Mouse (Mus musculus) neural tube, embryonic 15.5 days (tissue): ENCODE results near the gene Tbx1. TPM values are rescaled to one million over a fixed set of nuclear protein-coding genes. Genes with fewer than 3 reads are reported as not detected.
A peak's percentile ranks its signal among the peaks of the same experiment; 100 is the strongest.

Source experiments
- ATAC-seq: fragments of 200-750 bp; cut with Nextera tagmentation; 2 replicates; pipeline ENCODE4 v1.8.0; 2017; ENCODE audit warnings: mild to moderate bottlenecking, moderate TSS enrichment, moderate library complexity; ENCODE audit not compliant: low FRiP score
- H3K27ac ChIP-seq: fragments of 300-500 bp; sonication (generic); replicated peaks from 2 replicates; pipeline ENCODE4 v1.5.1; 2015; ENCODE audit warnings: mild to moderate bottlenecking, inconsistent platforms
- H3K27me3 ChIP-seq: fragments of 300-500 bp; sonication (generic); replicated peaks from 2 replicates; pipeline ENCODE4 v1.6.1; 2015; ENCODE audit warnings: inconsistent platforms
- H3K36me3 ChIP-seq: fragments of 300-500 bp; sonication (generic); 2 replicates; pipeline ENCODE4 v1.6.1; 2015; ENCODE audit warnings: inconsistent platforms
- H3K4me1 ChIP-seq: fragments of 300-500 bp; sonication (generic); 2 replicates; pipeline ENCODE4 v1.6.1; 2015; ENCODE audit warnings: inconsistent platforms
- H3K4me2 ChIP-seq: fragments of 300-500 bp; sonication (generic); 2 replicates; pipeline ENCODE4 v1.6.1; 2015; ENCODE audit warnings: inconsistent platforms, mild to moderate bottlenecking, moderate library complexity
- H3K4me3 ChIP-seq: fragments of 300-500 bp; sonication (generic); replicated peaks from 2 replicates; pipeline ENCODE4 v1.5.1; 2015; ENCODE audit warnings: mild to moderate bottlenecking, inconsistent platforms
- H3K9ac ChIP-seq: fragments of 300-500 bp; sonication (generic); replicated peaks from 2 replicates; pipeline ENCODE4 v1.6.1; 2015; ENCODE audit warnings: mild to moderate bottlenecking, inconsistent platforms
- H3K9me3 ChIP-seq: fragments of 300-500 bp; sonication (generic); replicated peaks from 2 replicates; pipeline ENCODE4 v1.6.1; 2016; ENCODE audit warnings: inconsistent platforms
- WGBS: fragments of 180-500 bp; shearing (Covaris S2); methylation state at CpG from one replicate; pipeline ENCODE4 v1.1.7; 2015; ENCODE audit warnings: mixed read lengths; 5-methylcytosine and 5-hydroxymethylcytosine counted together
- polyA plus RNA-seq: library from polyadenylated mRNA; unstranded; fragments of >200 nt; fragmentation: Nextera tagmentation; extraction: Ambion mirVana; gene quantifications from 2 replicates; pipeline ENCODE4 v1.2.1, GENCODE M21; 2015

Tbx1 gene
- polyA plus RNA-seq, 1 experiment from 2014 or later, result 1.2 TPM

- Histone ChIP-seq H3K4me3 (no peak overlapping the region), H3K4me1 (peaks cover 4% of the 10 kb centered on the region; the same call in 1 of the 2 replicates)
Measured at GRCm38 (mm10) chr16:18604267-18604701, 13.8 kb upstream of the Tbx1 start.

GRCm38 (mm10) chr16:18601447-18601846, 11.0 kb upstream of the Tbx1 start:
- WGBS, result 69% methylated on average over 7 of the region's 7 CpGs
- H3K27me3 ChIP-seq, result peaks cover 8% of the 10 kb centered on the region
- no peak for ATAC-seq

More at GRCm38 (mm10) chr16:18604267-18604701, 13.8 kb upstream of the Tbx1 start:
- H3K27me3 ChIP-seq, result peaks cover 7% of the 10 kb centered on the region; the same call in 1 of the 2 replicates
- no peak overlapping the region for H3K9ac ChIP-seq
- no peaks in the 10 kb centered on the region for H3K36me3 ChIP-seq
- H3K4me2 ChIP-seq, result no peak overlapping the region
- no peaks in the 10 kb centered on the region for H3K9me3 ChIP-seq
- H3K27ac ChIP-seq, result no peak overlapping the region
- no peak for ATAC-seq
- WGBS, result 67% methylated on average over 8 of the region's 8 CpGs

GRCm38 (mm10) chr16:18598006-18598405, 7.5 kb upstream of the Tbx1 start:
- 77% methylated on average over 3 of the region's 3 CpGs for WGBS
- H3K4me1 ChIP-seq, result no peaks in the 10 kb centered on the region

More at GRCm38 (mm10) chr16:18601447-18601846, 11.0 kb upstream of the Tbx1 start:
- no peak overlapping the region for H3K4me3 ChIP-seq
- H3K9ac ChIP-seq, result no peak overlapping the region
- no peaks in the 10 kb centered on the region for H3K9me3 ChIP-seq
- no peaks in the 10 kb centered on the region for H3K4me1 ChIP-seq
- H3K36me3 ChIP-seq, result no peaks in the 10 kb centered on the region
- H3K27ac ChIP-seq, result no peak overlapping the region
- no peak overlapping the region for H3K4me2 ChIP-seq

GRCm38 (mm10) chr16:18596255-18596654, 5.8 kb upstream of the Tbx1 start:
- no peaks in the 10 kb centered on the region for H3K36me3 ChIP-seq
- H3K27me3 ChIP-seq, result peaks cover 45% of the 10 kb centered on the region
- peaks cover 7% of the 10 kb centered on the region for H3K4me1 ChIP-seq
- H3K9ac ChIP-seq, result no peak overlapping the region
- WGBS, result 59% methylated on average over 5 of the region's 5 CpGs
- H3K9me3 ChIP-seq, result no peaks in the 10 kb centered on the region
- ATAC-seq, result no peak
- H3K4me3 ChIP-seq, result no peak overlapping the region
- no peak overlapping the region for H3K27ac ChIP-seq
- no peak overlapping the region for H3K4me2 ChIP-seq

More at GRCm38 (mm10) chr16:18598006-18598405, 7.5 kb upstream of the Tbx1 start:
- H3K9ac ChIP-seq, result no peak overlapping the region
- H3K9me3 ChIP-seq, result no peaks in the 10 kb centered on the region
- H3K4me2 ChIP-seq, result no peak overlapping the region
- no peak overlapping the region for H3K4me3 ChIP-seq
- H3K36me3 ChIP-seq, result no peaks in the 10 kb centered on the region
- H3K27ac ChIP-seq, result no peak overlapping the region
- ATAC-seq, result no peak
- H3K27me3 ChIP-seq, result peaks cover 30% of the 10 kb centered on the region

GRCm38 (mm10) chr16:18593930-18594329, 3.5 kb upstream of the Tbx1 start:
- ATAC-seq, result no peak

GRCm38 (mm10) chr16:18591047-18592018, 862 bp upstream of the Tbx1 start:
- Histone ChIP-seq H3K4me1 (peaks cover 40% of the 10 kb centered on the region), H3K9me3 (no peaks in the 10 kb centered on the region), H3K4me3 (peak overlapping the region; percentile 17; the same call in 1 of the 2 replicates), H3K4me2 (peak overlapping the region; percentile 47), H3K27ac (no peak overlapping the region), H3K27me3 (peaks cover 83% of the 10 kb centered on the region), H3K9ac (no peak overlapping the region), H3K36me3 (no peaks in the 10 kb centered on the region)
- ATAC-seq, result no peak
- WGBS, result 2% methylated on average over 53 of the region's 59 CpGs

More at GRCm38 (mm10) chr16:18593930-18594329, 3.5 kb upstream of the Tbx1 start:
- Histone ChIP-seq H3K36me3 (no peaks in the 10 kb centered on the region), H3K4me1 (peaks cover 20% of the 10 kb centered on the region), H3K27me3 (peaks cover 68% of the 10 kb centered on the region), H3K9me3 (no peaks in the 10 kb centered on the region), H3K9ac (no peak overlapping the region), H3K27ac (no peak overlapping the region), H3K4me3 (no peak overlapping the region), H3K4me2 (no peak overlapping the region)
- WGBS, result 71% methylated on average over 2 of the region's 2 CpGs

- Histone ChIP-seq H3K4me2 (no peak overlapping the region), H3K9me3 (no peaks in the 10 kb centered on the region), H3K9ac (no peak overlapping the region), H3K36me3 (no peaks in the 10 kb centered on the region), H3K27me3 (peaks cover 93% of the 10 kb centered on the region), H3K4me1 (peaks cover 49% of the 10 kb centered on the region), H3K27ac (no peak overlapping the region), H3K4me3 (no peak overlapping the region)
- 19% methylated on average over 9 of the region's 9 CpGs for WGBS
- no peak for ATAC-seq
Measured at GRCm38 (mm10) chr16:18589080-18589621, 1.3 kb downstream of the Tbx1 start.

GRCm38 (mm10) chr16:18588738-18589055, 1.8 kb downstream of the Tbx1 start:
- no peak for ATAC-seq
- Histone ChIP-seq H3K4me2 (peak overlapping the region; percentile 42; the same call in 1 of the 2 replicates), H3K4me1 (peaks cover 49% of the 10 kb centered on the region), H3K27me3 (peaks cover 94% of the 10 kb centered on the region), H3K9ac (no peak overlapping the region), H3K9me3 (no peaks in the 10 kb centered on the region), H3K36me3 (no peaks in the 10 kb centered on the region), H3K4me3 (no peak overlapping the region; the same call in 1 of the 2 replicates), H3K27ac (no peak overlapping the region)
- 3% methylated on average over 31 of the region's 31 CpGs for WGBS

- Histone ChIP-seq H3K27me3 (peaks cover 94% of the 10 kb centered on the region), H3K27ac (no peak overlapping the region), H3K9me3 (no peaks in the 10 kb centered on the region), H3K9ac (no peak overlapping the region), H3K36me3 (no peaks in the 10 kb centered on the region), H3K4me3 (peak overlapping the region; percentile 24), H3K4me1 (peaks cover 49% of the 10 kb centered on the region), H3K4me2 (peak overlapping the region; percentile 42)
- 2% methylated on average over 57 of the region's 57 CpGs for WGBS
- no peak for ATAC-seq
Measured at GRCm38 (mm10) chr16:18587847-18588737, 2.4 kb downstream of the Tbx1 start.

- under 1% methylated on average over 20 of the region's 62 CpGs for WGBS
- peaks cover 56% of the 10 kb centered on the region for H3K4me1 ChIP-seq
Measured at GRCm38 (mm10) chr16:18586906-18587546, 3.4 kb downstream of the Tbx1 start.

More at GRCm38 (mm10) chr16:18586906-18587546, 3.4 kb downstream of the Tbx1 start:
- no peak overlapping the region for H3K27ac ChIP-seq
- H3K4me3 ChIP-seq, result peak overlapping the region; percentile 39
- peaks cover 96% of the 10 kb centered on the region for H3K27me3 ChIP-seq
- H3K9me3 ChIP-seq, result no peaks in the 10 kb centered on the region
- ATAC-seq, result no peak
- peak overlapping the region; percentile 62 for H3K4me2 ChIP-seq
- H3K36me3 ChIP-seq, result no peaks in the 10 kb centered on the region
- 0 out of 2 replicates have a peak overlapping the region, but pooled peaks have one; percentile 3 for H3K9ac ChIP-seq
